Mouse (Mus musculus) lung, postnatal 36 days (tissue): ENCODE data around the gene Adamts16.
A peak's percentile ranks its signal among the peaks of the same experiment; 100 is the strongest.

Source experiments
- DNase-seq: peaks from one replicate; pipeline ENCODE4 v3.0.0; 2022; ENCODE audit warnings: mixed read lengths

Gene Adamts16

GRCm38 (mm10) chr13:70832593-70833138, 8.9 kb downstream of the Adamts16 start:
- no peak for DNase-seq

GRCm38 (mm10) chr13:70831041-70831440, 10.6 kb downstream of the Adamts16 start:
- no peak for DNase-seq

GRCm38 (mm10) chr13:70827507-70827906, 14.1 kb downstream of the Adamts16 start:
- no peak for DNase-seq

- no peak for DNase-seq
These were observed 16.3 kb downstream of the Adamts16 start for GRCm38 (mm10) chr13:70825265-70825664.

GRCm38 (mm10) chr13:70823757-70824156, 17.9 kb downstream of the Adamts16 start:
- DNase-seq: no peak

GRCm38 (mm10) chr13:70818982-70819381, 22.6 kb downstream of the Adamts16 start:
- DNase-seq: no peak

GRCm38 (mm10) chr13:70814423-70814822, 27.2 kb downstream of the Adamts16 start:
- no peak for DNase-seq

- DNase-seq: no peak
These were observed 36.1 kb downstream of the Adamts16 start for GRCm38 (mm10) chr13:70805506-70805905.

GRCm38 (mm10) chr13:70802849-70803248, 38.8 kb downstream of the Adamts16 start:
- DNase-seq: no peak

- DNase-seq: no peak
These were observed 42.3 kb downstream of the Adamts16 start for GRCm38 (mm10) chr13:70799322-70799721.

- DNase-seq: no peak
These were observed 43.2 kb downstream of the Adamts16 start for GRCm38 (mm10) chr13:70798396-70798795.

- DNase-seq: no peak
These were observed 47.5 kb downstream of the Adamts16 start for GRCm38 (mm10) chr13:70794074-70794572.

- DNase-seq: no peak
These were observed 48.0 kb downstream of the Adamts16 start for GRCm38 (mm10) chr13:70793660-70794059.

- no peak for DNase-seq
These were observed 48.7 kb downstream of the Adamts16 start for GRCm38 (mm10) chr13:70792950-70793349.

GRCm38 (mm10) chr13:70789806-70790205, 51.8 kb downstream of the Adamts16 start:
- DNase-seq: no peak

- peak; percentile 1 for DNase-seq
These were observed 52.6 kb downstream of the Adamts16 start for GRCm38 (mm10) chr13:70789022-70789421.

GRCm38 (mm10) chr13:70785078-70785477, 56.5 kb downstream of the Adamts16 start:
- DNase-seq: no peak

- DNase-seq: no peak
These were observed 57.5 kb downstream of the Adamts16 start for GRCm38 (mm10) chr13:70784126-70784525.

GRCm38 (mm10) chr13:70779781-70780180, 61.8 kb downstream of the Adamts16 start:
- DNase-seq: no peak

GRCm38 (mm10) chr13:70778872-70779554, 62.6 kb downstream of the Adamts16 start:
- DNase-seq: no peak

- DNase-seq: no peak
These were observed 70.5 kb downstream of the Adamts16 start for GRCm38 (mm10) chr13:70771100-70771499.

GRCm38 (mm10) chr13:70769156-70769555, 72.5 kb downstream of the Adamts16 start:
- no peak for DNase-seq

GRCm38 (mm10) chr13:70767462-70767861, 74.1 kb downstream of the Adamts16 start:
- peak; percentile 71 for DNase-seq

- DNase-seq: no peak
These were observed 76.9 kb downstream of the Adamts16 start for GRCm38 (mm10) chr13:70764682-70765081.

GRCm38 (mm10) chr13:70762586-70762985, 79.0 kb downstream of the Adamts16 start:
- peak; percentile 25 for DNase-seq
